Mouse (Mus musculus) liver, embryonic 13.5 days (tissue): ENCODE measurements around the gene Usp36. TPM values are rescaled to one million over a fixed set of nuclear protein-coding genes. Genes with fewer than 3 reads are reported as not detected.

ENCODE experiments used
- ATAC-seq: fragments of 200-750 bp; cut with Nextera tagmentation; 2 replicates; pipeline ENCODE4 v1.8.0; 2017; ENCODE audit warnings: low read depth, mild to moderate bottlenecking, moderate number of reproducible peaks, moderate library complexity
- DNase-seq: peaks from one replicate; pipeline ENCODE4 v3.0.0; 2022
- H3K27ac ChIP-seq: fragments of 300-500 bp; sonication (generic); 2 replicates; pipeline ENCODE4 v1.5.1; 2015; ENCODE audit warnings: moderate library complexity, mild to moderate bottlenecking, inconsistent platforms
- H3K27me3 ChIP-seq: fragments of 300-500 bp; sonication (generic); 2 replicates; pipeline ENCODE4 v1.6.1; 2015; ENCODE audit warnings: mild to moderate bottlenecking, inconsistent platforms
- H3K36me3 ChIP-seq: fragments of 300-500 bp; sonication (generic); 2 replicates; pipeline ENCODE4 v1.6.1; 2015; ENCODE audit warnings: mild to moderate bottlenecking, inconsistent platforms
- H3K4me1 ChIP-seq: fragments of 300-500 bp; sonication (generic); replicated peaks from 2 replicates; pipeline ENCODE4 v1.6.1; 2015; ENCODE audit warnings: inconsistent platforms
- H3K4me2 ChIP-seq: fragments of 300-500 bp; sonication (generic); 2 replicates; pipeline ENCODE4 v1.6.1; 2015; ENCODE audit warnings: inconsistent platforms, mild to moderate bottlenecking, moderate library complexity
- H3K4me3 ChIP-seq: fragments of 300-500 bp; sonication (generic); replicated peaks from 2 replicates; pipeline ENCODE4 v1.5.1; 2015; ENCODE audit warnings: mild to moderate bottlenecking, inconsistent platforms
- H3K9ac ChIP-seq: fragments of 300-500 bp; sonication (generic); 2 replicates; pipeline ENCODE4 v1.6.1; 2015; ENCODE audit warnings: mild to moderate bottlenecking, inconsistent platforms
- H3K9me3 ChIP-seq: fragments of 300-500 bp; sonication (generic); replicated peaks from 2 replicates; pipeline ENCODE4 v1.6.1; 2016; ENCODE audit warnings: inconsistent platforms
- WGBS: fragments of 180-500 bp; shearing (Covaris S2); methylation state at CpG from one replicate; pipeline ENCODE4 v1.1.7; 2015; ENCODE audit not compliant: insufficient replicate concordance; 5-methylcytosine and 5-hydroxymethylcytosine counted together
- polyA plus RNA-seq: library from polyadenylated mRNA; unstranded; fragments of >200 nt; fragmentation: Nextera tagmentation; extraction: Ambion mirVana; gene quantifications from 2 replicates; pipeline ENCODE4 v1.2.1, GENCODE M21; 2015

Usp36 gene
- polyA plus RNA-seq, 1 experiment from 2014 or later, result 6.9 TPM

- Histone ChIP-seq H3K4me3 (no peak overlapping the region), H3K27me3 (peaks cover 9% of the 10 kb centered on the region; the same call in 1 of the 2 replicates), H3K9ac (no peak overlapping the region), H3K4me1 (peaks cover 14% of the 10 kb centered on the region), H3K4me2 (no peak overlapping the region), H3K27ac (no peak overlapping the region), H3K9me3 (no peaks in the 10 kb centered on the region), H3K36me3 (no peaks in the 10 kb centered on the region)
- WGBS, result 54% methylated on average over 2 of the region's 2 CpGs
- DNase-seq (no peak), ATAC-seq (no peak)
These were observed 5.0 kb upstream of the Usp36 start for GRCm38 (mm10) chr11:118295026-118295425.

GRCm38 (mm10) chr11:118292671-118293070 lies 2.6 kb upstream of the Usp36 start:
- DNase-seq, result no peak
- Histone ChIP-seq H3K4me2 (no peak overlapping the region), H3K9ac (no peak overlapping the region), H3K36me3 (peaks cover 2% of the 10 kb centered on the region; the same call in 1 of the 2 replicates), H3K27ac (no peak overlapping the region), H3K9me3 (no peaks in the 10 kb centered on the region), H3K4me1 (peaks cover 29% of the 10 kb centered on the region), H3K27me3 (peaks cover 9% of the 10 kb centered on the region; the same call in 1 of the 2 replicates), H3K4me3 (no peak overlapping the region)
- ATAC-seq, result no peak
- 61% methylated on average over 6 of the region's 6 CpGs for WGBS

- H3K4me1 ChIP-seq, result peaks cover 32% of the 10 kb centered on the region
- H3K27me3 ChIP-seq, result peaks cover 6% of the 10 kb centered on the region; the same call in 1 of the 2 replicates
- H3K9me3 ChIP-seq, result no peaks in the 10 kb centered on the region
- peak overlapping the region; percentile 79 for H3K4me3 ChIP-seq
- H3K27ac ChIP-seq, result peak overlapping the region; percentile 60
- H3K9ac ChIP-seq, result peak overlapping the region; percentile 85
- DNase-seq (no peak), ATAC-seq (no peak)
- H3K4me2 ChIP-seq, result peak overlapping the region; percentile 95
- 1% methylated on average over 22 of the region's 22 CpGs for WGBS
- H3K36me3 ChIP-seq, result peaks cover 33% of the 10 kb centered on the region
These were observed 482 bp downstream of the Usp36 start for GRCm38 (mm10) chr11:118289562-118289961.

DNA sequence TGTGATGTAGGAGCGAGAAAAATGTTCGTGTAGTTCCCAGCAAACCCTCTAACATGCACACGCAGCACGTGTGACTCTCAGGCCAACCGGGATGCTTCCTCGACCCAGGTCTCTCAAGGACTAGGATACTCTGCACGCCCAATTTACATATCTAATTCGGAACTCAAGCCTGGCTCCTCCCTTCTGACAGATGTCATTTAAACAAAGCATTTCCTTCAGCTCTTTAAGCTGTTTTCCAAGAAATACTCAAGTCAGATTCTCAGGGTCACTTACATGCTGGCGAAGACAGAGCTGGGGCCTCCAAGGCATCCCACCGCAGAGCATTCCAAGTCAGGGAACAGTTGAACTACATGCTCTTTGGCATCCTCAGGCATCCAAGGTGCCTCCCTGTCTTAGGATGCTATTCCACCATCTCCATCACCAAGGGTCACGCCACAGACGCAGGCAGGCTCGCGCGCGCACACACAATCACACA lies 970 bp downstream of the Usp36 start:
- peaks cover 32% of the 10 kb centered on the region for H3K4me1 ChIP-seq
- H3K9me3 ChIP-seq, result no peaks in the 10 kb centered on the region
- peaks cover 38% of the 10 kb centered on the region for H3K36me3 ChIP-seq
- ATAC-seq (no peak), DNase-seq (no peak)
- WGBS, result 1% methylated on average over 16 of the region's 16 CpGs
- peak overlapping the region; percentile 85 for H3K9ac ChIP-seq
- peak overlapping the region; percentile 79 for H3K4me3 ChIP-seq
- H3K4me2 ChIP-seq, result peak overlapping the region; percentile 95
- H3K27me3 ChIP-seq, result peaks cover 6% of the 10 kb centered on the region; the same call in 1 of the 2 replicates
- 0 out of 2 replicates have a peak overlapping the region, but pooled peaks have one; percentile 60 for H3K27ac ChIP-seq

GRCm38 (mm10) chr11:118287573-118287972 lies 2.5 kb downstream of the Usp36 start:
- ATAC-seq (no peak), DNase-seq (no peak)
- WGBS, result 82% methylated on average over 9 of the region's 9 CpGs
- Histone ChIP-seq H3K4me2 (no peak overlapping the region), H3K4me1 (peaks cover 32% of the 10 kb centered on the region), H3K4me3 (no peak overlapping the region), H3K27me3 (peaks cover 1% of the 10 kb centered on the region; the same call in 1 of the 2 replicates), H3K9me3 (no peaks in the 10 kb centered on the region), H3K36me3 (peaks cover 53% of the 10 kb centered on the region), H3K27ac (no peak overlapping the region), H3K9ac (no peak overlapping the region)

DNA sequence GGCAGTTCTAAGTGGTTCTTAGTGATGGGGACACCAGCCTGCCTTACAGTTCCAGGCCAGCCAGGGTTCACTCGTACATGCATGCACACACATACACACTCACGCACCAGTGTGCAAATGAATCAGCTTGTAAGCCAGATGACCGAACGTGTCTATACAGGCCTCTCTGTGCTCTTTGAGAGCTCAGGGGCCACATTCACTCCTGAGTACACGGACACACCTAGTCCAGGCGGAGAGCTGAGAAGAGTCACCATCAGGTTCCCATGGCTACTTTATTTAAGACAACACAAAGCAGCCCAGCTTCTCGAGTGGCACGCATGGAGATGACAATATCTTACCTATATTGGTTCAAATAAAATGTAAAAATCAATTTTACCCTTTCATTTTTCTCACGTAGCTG lies 3.6 kb downstream of the Usp36 start:
- no peaks in the 10 kb centered on the region for H3K27me3 ChIP-seq
- no peak overlapping the region for H3K4me3 ChIP-seq
- no peak for DNase-seq
- H3K9ac ChIP-seq, result no peak overlapping the region
- peaks cover 32% of the 10 kb centered on the region for H3K4me1 ChIP-seq
- no peak overlapping the region for H3K4me2 ChIP-seq
- ATAC-seq, result no peak
- H3K36me3 ChIP-seq, result peaks cover 65% of the 10 kb centered on the region
- H3K27ac ChIP-seq, result no peak overlapping the region
- H3K9me3 ChIP-seq, result no peaks in the 10 kb centered on the region
- 85% methylated on average over 9 of the region's 9 CpGs for whole genome bisulfite sequencing

GRCm38 (mm10) chr11:118285791-118286190 lies 4.3 kb downstream of the Usp36 start:
- Histone ChIP-seq H3K4me1 (peaks cover 28% of the 10 kb centered on the region), H3K4me2 (no peak overlapping the region), H3K9me3 (no peaks in the 10 kb centered on the region), H3K36me3 (peaks cover 69% of the 10 kb centered on the region), H3K27ac (no peak overlapping the region), H3K9ac (no peak overlapping the region), H3K4me3 (no peak overlapping the region), H3K27me3 (no peaks in the 10 kb centered on the region)
- DNase-seq (no peak), ATAC-seq (no peak)
- WGBS, result 87% methylated on average over 13 of the region's 13 CpGs

DNA sequence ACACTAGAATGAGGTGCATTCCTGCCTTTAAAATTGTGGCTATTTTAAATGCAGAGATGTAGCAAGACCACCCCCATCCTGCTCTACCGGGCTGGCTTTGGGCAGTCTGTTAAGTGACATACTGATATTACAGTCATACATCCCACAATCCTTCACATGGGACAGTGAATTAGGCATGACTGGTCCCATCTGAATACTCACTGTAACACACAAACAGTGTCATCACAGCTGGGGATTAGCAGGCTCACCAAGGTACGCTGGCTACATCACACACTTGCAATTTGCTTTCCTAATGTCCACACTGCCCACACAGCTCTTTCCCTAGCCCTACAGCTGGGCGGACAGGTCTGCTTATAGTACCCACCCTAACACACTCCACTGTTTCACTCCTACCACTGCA lies 9.8 kb downstream of the Usp36 start:
- 76% methylated on average over 3 of the region's 3 CpGs for WGBS
- DNase-seq, result no peak
- no peaks in the 10 kb centered on the region for H3K9me3 ChIP-seq
- no peaks in the 10 kb centered on the region for H3K27me3 ChIP-seq
- H3K27ac ChIP-seq, result no peak overlapping the region
- no peak for ATAC-seq
- no peak overlapping the region for H3K9ac ChIP-seq
- H3K36me3 ChIP-seq, result peaks cover 98% of the 10 kb centered on the region
- H3K4me3 ChIP-seq, result no peak overlapping the region
- H3K4me2 ChIP-seq, result no peak overlapping the region
- no peaks in the 10 kb centered on the region for H3K4me1 ChIP-seq

- H3K9ac ChIP-seq, result no peak overlapping the region
- ATAC-seq (no peak), DNase-seq (no peak)
- H3K4me1 ChIP-seq, result no peaks in the 10 kb centered on the region
- no peak overlapping the region for H3K4me3 ChIP-seq
- no peaks in the 10 kb centered on the region for H3K27me3 ChIP-seq
- no peak overlapping the region for H3K4me2 ChIP-seq
- no peaks in the 10 kb centered on the region for H3K9me3 ChIP-seq
- WGBS, result 81% methylated on average over 7 of the region's 7 CpGs
- H3K27ac ChIP-seq, result no peak overlapping the region
- H3K36me3 ChIP-seq, result peaks cover 98% of the 10 kb centered on the region
These were observed 13.7 kb downstream of the Usp36 start for GRCm38 (mm10) chr11:118276328-118276727.

- Histone ChIP-seq H3K4me3 (no peak overlapping the region), H3K4me1 (no peaks in the 10 kb centered on the region), H3K9ac (no peak overlapping the region), H3K4me2 (no peak overlapping the region), H3K36me3 (peaks cover 98% of the 10 kb centered on the region), H3K27me3 (no peaks in the 10 kb centered on the region), H3K9me3 (no peaks in the 10 kb centered on the region), H3K27ac (no peak overlapping the region)
- ATAC-seq (no peak), DNase-seq (no peak)
- WGBS, result 81% methylated on average over 9 of the region's 9 CpGs
These were observed 15.0 kb downstream of the Usp36 start for GRCm38 (mm10) chr11:118275092-118275491.

DNA sequence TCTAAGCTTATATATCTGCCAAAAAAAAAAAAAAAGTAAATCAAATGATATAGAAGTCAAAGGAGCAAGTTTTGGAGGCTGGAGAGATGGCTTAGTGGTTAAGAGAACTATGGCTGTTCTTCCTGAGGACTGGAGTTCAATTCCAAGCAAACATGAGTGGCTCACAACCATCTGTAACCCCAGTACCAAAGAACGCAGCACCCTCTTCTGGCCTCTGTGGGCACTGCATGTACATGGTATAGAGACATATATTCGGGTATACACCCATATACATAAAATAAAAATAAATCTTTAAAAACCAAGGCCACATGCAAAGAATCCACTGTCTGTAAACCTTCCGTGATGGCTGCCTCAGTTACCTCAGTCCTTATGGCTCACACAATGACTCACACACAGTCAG lies 20.2 kb downstream of the Usp36 start:
- no peak for DNase-seq

GRCm38 (mm10) chr11:118266666-118267046 lies 23.4 kb downstream of the Usp36 start:
- DNase-seq (no peak), ATAC-seq (no peak)
- Histone ChIP-seq H3K4me2 (no peak overlapping the region), H3K9ac (no peak overlapping the region), H3K27ac (no peak overlapping the region), H3K9me3 (no peaks in the 10 kb centered on the region), H3K4me3 (no peak overlapping the region), H3K4me1 (no peaks in the 10 kb centered on the region), H3K27me3 (no peaks in the 10 kb centered on the region), H3K36me3 (peaks cover 96% of the 10 kb centered on the region)
- WGBS, result 76% methylated on average over 7 of the region's 7 CpGs

More for the DNA sequence above, 20.2 kb downstream of the Usp36 start:
- Histone ChIP-seq H3K4me3 (no peak overlapping the region), H3K9ac (no peak overlapping the region), H3K27ac (no peak overlapping the region), H3K27me3 (no peaks in the 10 kb centered on the region), H3K36me3 (peaks cover 96% of the 10 kb centered on the region), H3K9me3 (no peaks in the 10 kb centered on the region), H3K4me1 (no peaks in the 10 kb centered on the region), H3K4me2 (no peak overlapping the region)
- ATAC-seq, result no peak
- WGBS, result 75% methylated on average over 3 of the region's 3 CpGs
